Mouse (Mus musculus) naive thymus-derived CD4-positive, alpha-beta T cell, adult 2 months (primary cell): ENCODE measurements around the gene Hist1h4f.
"Not testable (repeated sequence)": the region's sequence is repeated elsewhere in the genome, so short reads cannot be mapped to it uniquely, and the experiment has no call there.

Source experiments
- DNase-seq: peaks from one replicate; pipeline ENCODE4 v3.0.0-alpha.2; 2011; ENCODE audit warnings: low read depth

The Hist1h4f gene

GRCm38 (mm10) chr13:23554925-23555838, 3.7 kb upstream of the Hist1h4f start:
- peak; percentile 83 for DNase-seq

DNA sequence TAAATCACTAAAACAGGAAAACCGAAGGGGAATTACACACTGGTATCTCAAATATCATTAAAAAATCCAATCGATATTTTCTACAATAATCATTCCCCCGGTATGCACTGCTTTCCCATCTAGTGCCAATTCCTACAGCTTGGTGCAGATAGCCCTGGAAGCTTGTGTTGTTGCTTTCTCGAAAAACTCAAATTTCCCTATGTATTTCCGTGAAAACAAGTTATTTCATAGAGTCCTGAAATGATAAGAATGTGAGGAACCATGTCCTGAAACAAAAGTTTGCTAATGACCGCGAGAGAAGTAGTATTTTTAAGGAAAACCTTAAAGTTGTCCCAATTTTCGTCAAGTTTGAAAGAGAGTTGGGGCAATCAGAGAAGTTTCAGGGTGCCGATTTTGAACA, 2.9 kb upstream of the Hist1h4f start:
- DNase-seq, result no peak

GRCm38 (mm10) chr13:23552962-23553361, 1.5 kb upstream of the Hist1h4f start, which contains the start of gene Hist1h1d:
Gene Hist1h1d (plus strand): TSS chr13:23553262.
- no peak for DNase-seq

DNA sequence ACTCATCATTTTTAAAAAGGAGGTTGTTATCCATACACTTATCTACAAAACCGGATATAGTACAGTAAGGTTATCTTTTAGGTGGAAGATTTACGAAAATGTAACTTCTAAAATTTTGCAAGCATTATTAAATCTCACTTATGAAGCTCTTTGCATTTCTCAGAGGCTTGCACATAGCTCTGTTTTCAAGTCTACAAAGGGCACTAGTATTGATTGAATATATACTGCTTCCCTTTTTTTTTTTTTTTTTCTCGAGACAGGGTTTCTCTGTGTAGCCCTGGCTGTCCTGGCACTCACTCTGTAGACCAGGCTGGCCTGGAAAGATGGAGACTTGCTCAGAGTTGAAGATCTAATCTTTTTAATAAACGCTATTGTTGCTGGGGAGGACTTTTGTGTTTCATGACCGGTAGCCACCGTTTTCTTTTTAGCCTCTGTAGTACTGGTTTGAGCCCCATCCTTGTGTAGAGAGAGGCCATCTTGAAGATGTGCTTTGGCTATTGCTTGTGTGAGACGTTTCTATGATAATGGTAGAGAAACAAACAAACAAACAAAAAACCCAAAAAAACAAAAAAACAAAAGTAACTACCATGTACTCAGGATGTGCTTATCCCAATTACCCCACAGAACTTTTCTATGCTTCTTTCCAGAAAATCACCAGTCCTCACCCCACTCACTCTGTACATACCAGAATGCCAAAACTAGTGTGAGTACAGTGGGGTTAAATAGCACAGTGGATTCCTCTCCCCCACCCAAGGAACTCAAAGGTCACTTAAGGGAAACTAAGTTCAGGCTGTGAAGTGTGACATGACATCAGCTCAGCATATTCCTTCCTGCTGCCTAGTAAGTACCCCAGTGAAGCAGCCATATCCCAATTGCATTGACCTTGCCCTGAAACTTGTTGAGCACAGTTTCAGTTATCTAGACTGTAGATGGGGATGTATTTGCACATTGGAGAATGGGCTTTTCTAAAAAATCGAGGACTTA, 775 bp upstream of the Hist1h4f start:
- DNase-seq, result no peak

DNA sequence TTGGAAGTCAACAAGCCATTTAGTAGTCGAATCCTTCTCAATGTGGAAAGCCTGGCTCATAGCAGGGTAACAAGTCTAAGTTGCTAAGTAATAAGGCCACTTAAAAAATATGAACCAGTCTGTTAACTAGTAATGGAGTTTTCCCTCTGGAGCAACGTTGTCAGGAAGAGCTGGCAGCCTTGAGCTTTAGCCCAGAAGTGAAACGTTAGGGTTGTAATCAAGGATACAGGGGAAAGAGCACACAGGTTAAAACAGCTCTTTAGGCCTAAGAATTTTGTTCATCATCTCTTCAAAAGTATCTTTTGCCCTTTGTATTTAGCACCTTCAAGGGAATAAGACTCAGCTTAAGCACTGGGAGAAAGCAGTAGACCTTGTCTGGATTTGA, 695 bp downstream of the Hist1h4f start:
- no peak for DNase-seq

GRCm38 (mm10) chr13:23546694-23547093, 4.8 kb downstream of the Hist1h4f start:
- DNase-seq, result no peak

DNA sequence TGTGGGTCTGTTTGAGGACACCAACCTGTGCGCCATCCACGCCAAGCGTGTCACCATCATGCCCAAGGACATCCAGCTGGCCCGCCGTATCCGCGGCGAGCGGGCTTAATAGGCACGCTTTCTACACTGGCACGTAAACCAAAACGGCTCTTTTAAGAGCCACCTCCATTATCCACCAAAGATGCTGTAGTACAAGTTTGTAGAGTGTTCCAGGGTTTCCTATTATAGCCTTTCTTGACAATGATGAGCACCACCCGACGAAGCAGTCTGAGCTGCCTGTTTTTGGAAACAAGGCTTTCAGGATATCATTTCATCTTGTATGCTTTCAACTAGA, 6.7 kb downstream of the Hist1h4f start:
- peak; percentile 63 for DNase-seq

GRCm38 (mm10) chr13:23543965-23544786, 7.3 kb downstream of the Hist1h4f start, which contains the start of gene Hist1h3f:
Gene Hist1h3f (plus strand): TSS chr13:23544052.
- DNase-seq, result peak; percentile 97

GRCm38 (mm10) chr13:23542999-23543607, 8.3 kb downstream of the Hist1h4f start, which contains the start of gene Hist1h2bh:
Gene Hist1h2bh (minus strand): TSS chr13:23543392.
- DNase-seq, result peak; percentile 94

GRCm38 (mm10) chr13:23542225-23542980, 9.0 kb downstream of the Hist1h4f start:
- DNase-seq, result peak; percentile 41

GRCm38 (mm10) chr13:23541497-23541896, 10.0 kb downstream of the Hist1h4f start:
- no peak for DNase-seq

- not testable (repeated sequence) for DNase-seq
Observed at GRCm38 (mm10) chr13:23539821-23540220, 11.6 kb downstream of the Hist1h4f start.

- DNase-seq, result no peak
Observed at GRCm38 (mm10) chr13:23538249-23538648, 13.2 kb downstream of the Hist1h4f start.

DNA sequence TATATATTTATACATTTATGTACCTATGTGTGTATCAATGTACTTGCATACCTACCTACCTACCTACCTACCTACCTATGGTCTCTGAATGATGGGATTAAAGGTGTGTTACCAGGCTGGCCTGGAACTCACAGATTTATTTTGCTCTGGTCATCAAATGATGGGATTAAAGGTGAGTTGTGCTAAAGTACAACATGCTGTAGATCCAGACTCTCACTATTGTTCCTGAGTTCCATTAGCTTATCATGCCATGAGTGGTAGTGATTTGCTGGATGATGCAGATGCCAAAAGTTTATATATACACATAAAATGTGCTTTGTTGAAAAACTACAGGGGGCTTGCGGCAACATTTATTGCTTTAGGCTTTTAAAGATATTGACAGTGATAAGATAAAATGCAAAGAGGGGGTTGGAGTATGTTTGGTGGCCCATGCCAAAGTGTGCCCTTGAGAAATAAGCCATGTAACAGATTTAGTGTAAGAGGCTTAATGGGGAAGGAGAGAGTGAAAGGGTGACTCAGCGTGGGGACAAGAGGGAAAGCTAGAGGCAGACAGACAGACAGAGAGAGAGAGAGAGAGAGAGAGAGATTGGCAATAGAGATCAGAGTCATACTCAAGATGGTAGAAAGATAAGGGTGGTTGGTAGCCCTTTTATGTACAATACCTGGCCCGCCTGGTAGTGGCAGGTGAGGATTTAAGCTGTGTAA, 14.3 kb downstream of the Hist1h4f start:
- no peak for DNase-seq

DNA sequence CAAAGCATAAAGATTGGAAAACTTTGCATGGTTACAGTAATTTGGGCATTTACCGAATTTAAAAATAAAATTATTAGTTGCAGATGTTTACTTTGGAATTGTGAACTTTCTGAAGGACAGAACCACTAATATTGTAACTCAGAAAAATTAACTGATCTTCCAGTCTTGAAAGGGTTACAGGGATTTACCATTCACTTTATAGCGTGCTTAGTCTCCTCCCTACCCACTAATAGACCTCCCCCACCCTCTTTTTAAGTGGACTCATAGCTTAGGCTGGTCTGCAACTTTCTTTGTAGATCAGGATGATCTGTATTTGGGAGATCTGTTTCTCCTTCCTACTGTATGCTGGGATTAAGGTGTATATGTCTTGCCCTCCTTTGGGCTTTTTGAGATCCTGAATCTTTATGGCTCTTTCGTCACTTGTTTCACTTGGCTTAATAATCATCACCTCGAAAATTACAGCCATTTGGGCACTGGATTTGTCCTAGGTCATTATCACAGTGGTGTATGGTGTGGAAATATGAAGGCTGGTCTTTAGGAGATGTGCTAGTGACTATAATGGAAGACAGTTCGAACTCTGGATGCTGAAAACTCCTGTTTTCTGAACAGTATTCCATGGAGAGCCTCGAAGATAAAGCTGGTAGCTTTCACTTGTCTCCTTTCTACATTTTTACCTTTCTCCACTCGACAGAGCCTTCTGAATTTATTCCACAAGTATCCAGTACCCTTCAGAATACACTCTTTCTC, 15.2 kb downstream of the Hist1h4f start:
- DNase-seq, result no peak

DNA sequence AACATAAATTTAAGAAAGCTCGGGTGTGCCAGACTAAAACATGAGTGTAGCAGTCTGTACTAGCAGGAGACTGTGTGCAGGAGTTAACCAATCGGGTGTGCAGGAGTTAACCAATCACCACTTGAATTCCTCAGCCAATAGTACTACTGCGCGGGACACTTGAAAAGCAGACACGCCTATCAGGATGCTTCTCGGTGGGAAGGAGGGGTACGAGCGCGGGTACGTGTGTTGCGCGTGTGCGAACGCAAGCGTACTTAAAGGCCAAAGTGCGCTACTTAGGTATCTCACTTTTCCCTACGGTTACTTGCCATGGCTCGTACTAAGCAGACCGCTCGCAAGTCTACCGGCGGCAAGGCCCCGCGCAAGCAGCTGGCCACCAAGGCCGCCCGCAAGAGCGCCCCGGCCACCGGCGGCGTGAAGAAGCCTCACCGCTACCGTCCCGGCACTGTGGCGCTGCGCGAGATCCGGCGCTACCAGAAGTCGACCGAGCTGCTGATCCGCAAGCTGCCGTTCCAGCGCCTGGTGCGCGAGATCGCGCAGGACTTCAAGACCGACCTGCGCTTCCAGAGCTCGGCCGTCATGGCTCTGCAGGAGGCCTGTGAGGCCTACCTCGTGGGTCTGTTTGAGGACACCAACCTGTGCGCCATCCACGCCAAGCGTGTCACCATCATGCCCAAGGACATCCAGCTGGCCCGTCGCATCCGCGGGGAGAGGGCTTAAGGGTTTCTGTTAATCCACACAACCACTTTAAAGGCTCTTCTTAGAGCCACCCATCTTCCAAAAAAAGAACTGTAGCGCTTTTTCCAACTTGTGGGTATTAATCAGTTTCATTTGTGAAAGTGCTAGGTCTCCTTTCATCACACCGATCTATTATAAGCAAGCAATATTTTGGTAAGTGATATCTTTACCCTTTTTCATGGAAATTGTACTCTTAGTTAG, 16.0 kb downstream of the Hist1h4f start, which contains the start of gene Hist1h3g:
Gene Hist1h3g, plus strand, starts transcription at position 286 of the 939 bp plus-strand sequence.
- peak; percentile 91 for DNase-seq

DNA sequence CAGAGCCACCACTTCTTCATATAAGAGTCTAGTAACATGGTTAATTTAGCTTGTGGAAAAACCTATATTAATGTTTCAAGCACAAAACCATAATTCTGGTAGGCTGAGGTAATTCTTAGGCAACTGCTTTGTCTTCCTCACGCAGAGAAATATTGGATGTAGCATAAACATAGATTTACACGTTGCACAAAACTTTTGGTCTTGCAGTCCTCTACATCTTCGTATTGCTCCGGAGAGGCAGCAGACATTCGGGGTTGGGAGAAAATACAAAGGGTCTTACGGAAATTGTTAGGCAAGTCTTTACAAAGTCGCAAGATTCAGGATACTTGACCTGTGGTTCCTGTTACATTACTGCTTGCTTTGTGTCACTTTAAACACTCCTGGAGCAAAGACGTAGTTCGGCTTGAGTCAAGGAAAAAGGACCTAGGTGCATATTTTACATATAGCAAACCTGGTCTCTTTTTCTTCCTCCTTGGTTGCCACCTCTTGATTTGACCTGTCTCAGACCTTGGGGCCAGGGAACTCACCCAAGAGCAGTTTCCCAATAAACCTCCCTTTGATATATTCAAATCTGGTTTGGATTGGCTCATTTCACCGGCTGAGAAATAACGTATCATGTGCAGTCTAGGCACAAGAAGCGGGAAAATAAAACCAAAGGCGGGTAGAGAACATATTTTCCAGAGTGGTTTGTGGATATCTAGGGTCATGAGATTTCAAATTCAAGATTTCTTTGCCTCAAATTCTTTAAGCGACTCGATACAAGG, 16.9 kb downstream of the Hist1h4f start:
- no peak for DNase-seq
